Mouse (Mus musculus): ENCODE measurements around the gene Fam71f1.

DNA sequence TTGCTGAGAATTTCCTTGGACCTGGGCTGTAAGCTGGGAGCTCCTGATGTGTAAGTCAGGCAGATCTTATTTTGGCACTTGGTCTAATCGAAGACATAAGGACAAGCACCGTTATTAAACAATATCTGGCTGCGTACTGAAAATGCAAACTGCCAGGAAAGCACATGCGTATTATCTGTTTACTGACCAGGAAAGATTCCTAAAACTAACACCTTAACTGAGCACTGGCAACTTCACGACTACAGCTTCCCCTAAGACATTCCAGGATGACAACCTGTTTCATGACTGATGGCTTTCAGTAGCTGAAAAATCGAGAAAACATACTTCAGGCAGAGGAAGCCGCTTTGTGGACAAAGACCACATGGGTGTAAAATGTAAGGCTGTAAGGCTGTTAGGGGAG lies 28.2 kb downstream of the Fam71f1 start:
- TF ChIP-seq CTCF (IDR thresholded peaks at IDR 0.05; ENCODE audit: insufficient read depth, low read length): no peak
- TF ChIP-seq POLR2A (IDR thresholded peaks at IDR 0.05; ENCODE audit: borderline replicate concordance, extremely low read depth, low read depth, low read length): no peak

Measured in lung, adult 2 months (tissue).